Mouse (Mus musculus) megakaryocyte, embryonic 14.5 days (primary cell): ENCODE data around the gene Hspb8.

Source experiments
- FLI1 ChIP-seq: IDR thresholded peaks from 2 replicates; pipeline ENCODE4 v1.6.1; 2012; ENCODE audit warnings: low read length, inconsistent platforms, mixed read lengths
- GATA1 ChIP-seq: IDR thresholded peaks from 3 replicates; pipeline ENCODE4 v1.6.1; 2012; ENCODE audit warnings: mixed read lengths, low read length, inconsistent platforms, borderline replicate concordance

GRCm38 (mm10) chr5:116445634-116446367 lies 23.1 kb upstream of the Hspb8 start:
- TF ChIP-seq GATA1 = no peak
- TF ChIP-seq FLI1 = no peak
